Mouse (Mus musculus) lung, embryonic 15.5 days (tissue): ENCODE measurements around the gene Fgfr1op. TPM values are rescaled to one million over a fixed set of nuclear protein-coding genes. Genes with fewer than 3 reads are reported as not detected.

Experiments
- ATAC-seq: fragments of 200-750 bp; cut with Nextera tagmentation; 2 replicates; pipeline ENCODE4 v1.8.0; 2017; ENCODE audit warnings: moderate number of reproducible peaks, borderline replicate concordance; ENCODE audit not compliant: low FRiP score, low TSS enrichment; ENCODE audit errors: extremely low read depth
- H3K27ac ChIP-seq: fragments of 300-500 bp; sonication (generic); 2 replicates; pipeline ENCODE4 v1.5.1; 2015; ENCODE audit warnings: moderate library complexity, mild to moderate bottlenecking, inconsistent platforms
- H3K27me3 ChIP-seq: fragments of 300-500 bp; sonication (generic); 2 replicates; pipeline ENCODE4 v1.6.1; 2015; ENCODE audit warnings: inconsistent platforms
- H3K36me3 ChIP-seq: fragments of 300-500 bp; sonication (generic); 2 replicates; pipeline ENCODE4 v1.6.1; 2015; ENCODE audit warnings: inconsistent platforms
- H3K4me1 ChIP-seq: fragments of 300-500 bp; sonication (generic); 2 replicates; pipeline ENCODE4 v1.6.1; 2015; ENCODE audit warnings: inconsistent platforms
- H3K4me2 ChIP-seq: fragments of 300-500 bp; sonication (generic); 2 replicates; pipeline ENCODE4 v1.6.1; 2015; ENCODE audit warnings: inconsistent platforms, mild to moderate bottlenecking, moderate library complexity
- H3K4me3 ChIP-seq: fragments of 300-500 bp; sonication (generic); 2 replicates; pipeline ENCODE4 v1.5.1; 2015; ENCODE audit warnings: mild to moderate bottlenecking, inconsistent platforms
- H3K9ac ChIP-seq: fragments of 300-500 bp; sonication (generic); 2 replicates; pipeline ENCODE4 v1.6.1; 2015; ENCODE audit warnings: inconsistent platforms
- H3K9me3 ChIP-seq: fragments of 300-500 bp; sonication (generic); 2 replicates; pipeline ENCODE4 v1.6.1; 2016; ENCODE audit warnings: inconsistent platforms
- WGBS: fragments of 180-500 bp; shearing (Covaris S2); methylation state at CpG from one replicate; pipeline ENCODE4 v1.1.7; 2015; 5-methylcytosine and 5-hydroxymethylcytosine counted together
- polyA plus RNA-seq: library from polyadenylated mRNA; unstranded; fragments of >200 nt; fragmentation: Nextera tagmentation; extraction: Ambion mirVana; gene quantifications from 2 replicates; pipeline ENCODE4 v1.2.1, GENCODE M21; 2015

Gene Fgfr1op
- polyA plus RNA-seq, 1 experiment from 2014 or later = 35.9 TPM

DNA sequence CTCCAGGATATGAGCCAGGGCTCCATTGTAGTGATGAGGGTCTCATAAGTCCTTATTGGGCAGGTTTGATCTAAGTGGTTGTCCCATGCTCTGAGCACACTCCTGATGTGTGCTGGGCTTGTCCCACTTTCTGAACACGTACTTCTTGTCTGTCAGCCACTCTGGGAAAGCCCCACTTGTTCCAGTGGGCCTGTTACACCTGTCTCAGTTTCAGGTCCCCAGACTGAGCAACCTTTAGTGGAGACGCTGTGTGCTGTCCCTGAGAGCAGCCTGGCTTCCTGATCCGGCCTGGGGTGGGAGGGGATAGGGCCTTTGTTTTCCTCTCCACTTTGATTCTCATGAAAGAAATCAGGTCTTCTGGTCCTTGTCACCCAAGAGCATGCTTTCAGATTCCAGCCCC, 44.9 kb downstream of the Fgfr1op start:
- H3K9me3 ChIP-seq = no peaks in the 10 kb centered on the region
- H3K9ac ChIP-seq = no peak overlapping the region
- WGBS = 49% methylated on average over 3 of the region's 3 CpGs
- H3K4me2 ChIP-seq = no peak overlapping the region
- H3K4me3 ChIP-seq = no peak overlapping the region
- no peaks in the 10 kb centered on the region for H3K36me3 ChIP-seq
- ATAC-seq = no peak
- H3K4me1 ChIP-seq = no peaks in the 10 kb centered on the region
- no peaks in the 10 kb centered on the region for H3K27me3 ChIP-seq
- no peak overlapping the region for H3K27ac ChIP-seq

DNA sequence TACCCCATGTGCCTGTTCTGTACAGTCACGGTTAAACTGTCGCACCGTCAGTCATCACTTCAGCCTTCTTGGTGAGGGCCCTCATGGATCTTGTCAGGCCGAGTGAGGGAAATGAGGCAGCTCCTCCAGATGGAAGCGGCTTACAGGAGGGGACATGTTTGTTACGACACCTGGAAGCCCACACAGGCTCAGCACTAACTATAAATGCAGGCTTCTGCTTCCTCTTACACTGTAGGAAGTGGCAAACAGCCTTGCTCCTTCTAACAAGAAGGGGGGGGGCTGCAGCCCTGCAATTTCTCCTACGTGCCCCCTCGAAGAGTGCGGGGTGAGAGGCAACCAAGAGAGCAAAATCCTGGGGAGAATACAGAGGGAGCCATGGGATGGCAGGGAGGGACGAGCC, 45.4 kb downstream of the Fgfr1op start:
- Histone ChIP-seq H3K9me3 (no peaks in the 10 kb centered on the region), H3K4me2 (no peak overlapping the region), H3K27me3 (no peaks in the 10 kb centered on the region), H3K4me1 (no peaks in the 10 kb centered on the region), H3K4me3 (no peak overlapping the region), H3K9ac (no peak overlapping the region), H3K27ac (no peak overlapping the region), H3K36me3 (no peaks in the 10 kb centered on the region)
- 66% methylated on average over 10 of the region's 10 CpGs for WGBS
- no peak for ATAC-seq

DNA sequence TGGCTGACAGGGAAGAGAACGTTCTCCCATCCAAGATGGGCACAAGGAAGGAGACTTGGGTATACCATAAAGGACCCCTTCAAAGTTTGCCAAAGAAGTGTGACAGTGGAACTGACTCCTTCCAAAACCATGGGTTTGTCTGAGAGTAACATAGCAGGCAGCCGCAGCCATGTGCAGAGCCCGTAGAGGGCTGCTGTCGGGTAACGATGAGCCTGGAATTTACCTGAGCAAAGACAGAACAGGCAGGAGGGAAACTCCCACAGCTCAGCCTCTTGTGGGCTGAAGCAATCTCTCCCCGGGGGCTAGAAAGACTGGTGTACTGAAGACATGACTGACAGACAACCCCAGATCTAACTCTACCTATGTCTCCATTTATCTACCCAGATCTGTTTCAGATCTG, 46.1 kb downstream of the Fgfr1op start:
- no peaks in the 10 kb centered on the region for H3K9me3 ChIP-seq
- no peak overlapping the region for H3K4me2 ChIP-seq
- H3K4me3 ChIP-seq = no peak overlapping the region
- WGBS = 86% methylated on average over 6 of the region's 6 CpGs
- H3K36me3 ChIP-seq = no peaks in the 10 kb centered on the region
- H3K4me1 ChIP-seq = no peaks in the 10 kb centered on the region
- no peak overlapping the region for H3K9ac ChIP-seq
- no peaks in the 10 kb centered on the region for H3K27me3 ChIP-seq
- no peak for ATAC-seq
- H3K27ac ChIP-seq = no peak overlapping the region

- no peak overlapping the region for H3K27ac ChIP-seq
- H3K9ac ChIP-seq = no peak overlapping the region
- no peaks in the 10 kb centered on the region for H3K27me3 ChIP-seq
- H3K4me3 ChIP-seq = no peak overlapping the region
- H3K36me3 ChIP-seq = no peaks in the 10 kb centered on the region
- ATAC-seq = no peak
- no peaks in the 10 kb centered on the region for H3K9me3 ChIP-seq
- no peaks in the 10 kb centered on the region for H3K4me1 ChIP-seq
- 50% methylated on average over 1 of the region's 1 CpGs for WGBS
- no peak overlapping the region for H3K4me2 ChIP-seq
Measured at GRCm38 (mm10) chr17:8214369-8214768, 49.1 kb downstream of the Fgfr1op start.

DNA sequence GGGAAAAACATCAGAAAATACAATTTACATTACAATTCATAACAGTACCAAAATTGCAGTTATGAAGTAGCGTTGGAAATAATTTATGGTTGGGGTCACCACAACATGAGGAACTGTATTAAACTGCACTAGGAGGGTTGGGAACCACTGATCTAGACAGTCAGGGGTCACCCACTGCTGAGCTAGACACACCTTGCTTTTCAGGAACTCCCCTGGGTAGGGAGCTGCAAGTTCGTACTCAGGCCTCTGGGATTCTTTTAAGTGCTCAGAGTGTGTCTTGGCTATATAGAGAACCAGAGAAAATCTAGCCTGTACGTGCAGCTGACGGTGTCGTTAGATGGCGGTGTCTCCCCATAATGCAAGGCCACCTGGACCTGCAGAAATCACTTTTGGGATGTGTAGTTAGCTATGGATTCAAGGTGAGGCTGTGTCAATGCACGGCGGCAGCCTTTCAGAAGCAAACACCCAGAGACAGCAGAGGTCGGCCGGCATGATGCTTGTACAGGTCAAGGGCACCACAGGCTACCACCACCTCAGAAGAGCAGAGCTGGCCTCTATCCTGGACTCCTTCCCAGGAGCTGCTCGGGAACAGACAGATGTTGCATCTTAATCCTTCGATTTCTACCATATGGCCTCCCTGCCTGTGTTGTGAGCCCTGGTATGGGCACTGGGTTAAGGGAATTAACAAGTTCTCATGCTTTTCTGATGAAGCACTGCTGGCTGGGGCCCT, 49.9 kb downstream of the Fgfr1op start:
- H3K27ac ChIP-seq = no peak overlapping the region
- WGBS = 90% methylated on average over 12 of the region's 12 CpGs
- no peak overlapping the region for H3K4me2 ChIP-seq
- no peaks in the 10 kb centered on the region for H3K27me3 ChIP-seq
- H3K36me3 ChIP-seq = no peaks in the 10 kb centered on the region
- H3K9me3 ChIP-seq = no peaks in the 10 kb centered on the region
- no peak overlapping the region for H3K4me3 ChIP-seq
- ATAC-seq = no peak
- no peak overlapping the region for H3K9ac ChIP-seq
- no peaks in the 10 kb centered on the region for H3K4me1 ChIP-seq

- no peak overlapping the region for H3K4me2 ChIP-seq
- H3K4me1 ChIP-seq = no peaks in the 10 kb centered on the region
- no peaks in the 10 kb centered on the region for H3K27me3 ChIP-seq
- no peak overlapping the region for H3K27ac ChIP-seq
- 71% methylated on average over 10 of the region's 10 CpGs for WGBS
- ATAC-seq = no peak
- no peaks in the 10 kb centered on the region for H3K36me3 ChIP-seq
- no peak overlapping the region for H3K4me3 ChIP-seq
- H3K9ac ChIP-seq = no peak overlapping the region
- H3K9me3 ChIP-seq = no peaks in the 10 kb centered on the region
Measured at GRCm38 (mm10) chr17:8223225-8223624, 57.9 kb downstream of the Fgfr1op start.

GRCm38 (mm10) chr17:8224072-8224471, 58.8 kb downstream of the Fgfr1op start:
- Histone ChIP-seq H3K27ac (no peak overlapping the region), H3K9me3 (no peaks in the 10 kb centered on the region), H3K4me2 (no peak overlapping the region), H3K4me3 (no peak overlapping the region), H3K27me3 (no peaks in the 10 kb centered on the region), H3K4me1 (no peaks in the 10 kb centered on the region), H3K36me3 (no peaks in the 10 kb centered on the region), H3K9ac (no peak overlapping the region)
- ATAC-seq = no peak; the same call in 1 of the 2 replicates
- 64% methylated on average over 1 of the region's 1 CpGs for WGBS

- no peaks in the 10 kb centered on the region for H3K9me3 ChIP-seq
- no peak overlapping the region for H3K4me3 ChIP-seq
- no peaks in the 10 kb centered on the region for H3K4me1 ChIP-seq
- no peaks in the 10 kb centered on the region for H3K36me3 ChIP-seq
- H3K4me2 ChIP-seq = no peak overlapping the region
- no peaks in the 10 kb centered on the region for H3K27me3 ChIP-seq
- no peak overlapping the region for H3K9ac ChIP-seq
- 98% methylated on average over 2 of the region's 2 CpGs for WGBS
- ATAC-seq = no peak
- H3K27ac ChIP-seq = no peak overlapping the region
Measured at GRCm38 (mm10) chr17:8225166-8225565, 59.9 kb downstream of the Fgfr1op start.

DNA sequence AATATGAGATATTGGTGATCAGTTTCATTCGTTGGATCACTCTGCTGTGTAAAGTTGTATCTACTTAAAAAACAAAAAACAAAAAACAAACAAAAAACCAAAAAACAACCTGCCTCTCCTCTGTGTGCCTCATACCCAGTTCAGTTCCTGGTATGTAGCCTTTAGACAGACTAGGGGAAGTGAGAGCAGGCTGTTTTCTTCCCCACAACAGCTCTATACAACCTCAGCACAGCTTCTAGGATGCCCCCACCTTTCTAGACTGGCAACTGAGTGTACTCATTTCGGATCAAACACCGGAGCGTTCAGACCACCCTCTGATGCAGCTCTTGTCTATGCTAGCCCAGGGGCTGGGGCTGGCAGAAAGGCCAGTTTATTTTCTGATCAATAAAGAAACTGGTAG, 60.4 kb downstream of the Fgfr1op start:
- Histone ChIP-seq H3K27ac (no peak overlapping the region), H3K4me2 (no peak overlapping the region), H3K9ac (no peak overlapping the region), H3K27me3 (no peaks in the 10 kb centered on the region), H3K9me3 (no peaks in the 10 kb centered on the region), H3K4me3 (no peak overlapping the region), H3K4me1 (no peaks in the 10 kb centered on the region), H3K36me3 (no peaks in the 10 kb centered on the region)
- WGBS = 72% methylated on average over 4 of the region's 4 CpGs
- no peak for ATAC-seq

DNA sequence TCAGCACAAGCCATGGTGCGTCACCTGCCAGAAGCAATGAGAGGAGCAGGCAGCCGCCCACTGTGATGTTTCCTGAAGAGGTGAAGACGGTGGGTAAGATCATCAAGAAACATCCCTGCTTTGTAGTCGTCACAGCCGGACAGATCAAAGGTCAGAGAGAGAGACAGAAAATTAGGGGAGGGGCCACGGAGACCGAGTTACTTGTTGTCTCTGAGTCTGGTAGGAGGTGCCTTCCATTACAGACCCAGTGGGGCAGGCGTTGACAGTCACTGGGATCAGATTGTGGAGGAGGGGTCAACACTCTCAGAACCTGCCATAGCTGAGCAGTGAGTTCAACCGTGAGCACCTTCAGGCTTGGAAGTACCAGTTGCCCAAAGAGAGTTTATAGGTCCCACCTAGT, 63.3 kb downstream of the Fgfr1op start:
- ATAC-seq = no peak
- WGBS = 33% methylated on average over 9 of the region's 9 CpGs

GRCm38 (mm10) chr17:8229607-8230006, 64.3 kb downstream of the Fgfr1op start:
- Histone ChIP-seq H3K27me3 (no peaks in the 10 kb centered on the region), H3K9ac (no peak overlapping the region), H3K4me3 (no peak overlapping the region), H3K27ac (no peak overlapping the region), H3K9me3 (no peaks in the 10 kb centered on the region), H3K36me3 (no peaks in the 10 kb centered on the region), H3K4me1 (no peaks in the 10 kb centered on the region), H3K4me2 (no peak overlapping the region)
- no peak for ATAC-seq
- 78% methylated on average over 3 of the region's 3 CpGs for WGBS

More for the DNA sequence above, 63.3 kb downstream of the Fgfr1op start:
- Histone ChIP-seq H3K4me2 (no peak overlapping the region), H3K27ac (no peak overlapping the region), H3K9me3 (no peaks in the 10 kb centered on the region), H3K9ac (no peak overlapping the region), H3K27me3 (no peaks in the 10 kb centered on the region), H3K4me1 (no peaks in the 10 kb centered on the region), H3K4me3 (no peak overlapping the region), H3K36me3 (no peaks in the 10 kb centered on the region)

- no peaks in the 10 kb centered on the region for H3K4me1 ChIP-seq
- no peak overlapping the region for H3K27ac ChIP-seq
- H3K4me3 ChIP-seq = no peak overlapping the region
- H3K9me3 ChIP-seq = no peaks in the 10 kb centered on the region
- H3K27me3 ChIP-seq = no peaks in the 10 kb centered on the region
- H3K9ac ChIP-seq = no peak overlapping the region
- H3K36me3 ChIP-seq = no peaks in the 10 kb centered on the region
- H3K4me2 ChIP-seq = no peak overlapping the region
- 40% methylated on average over 5 of the region's 5 CpGs for WGBS
- ATAC-seq = no peak
Measured at GRCm38 (mm10) chr17:8232089-8232488, 66.8 kb downstream of the Fgfr1op start.
